Comparison of ENCODE assay signal across 9 mouse cellular contexts in the genomic region with DNA sequence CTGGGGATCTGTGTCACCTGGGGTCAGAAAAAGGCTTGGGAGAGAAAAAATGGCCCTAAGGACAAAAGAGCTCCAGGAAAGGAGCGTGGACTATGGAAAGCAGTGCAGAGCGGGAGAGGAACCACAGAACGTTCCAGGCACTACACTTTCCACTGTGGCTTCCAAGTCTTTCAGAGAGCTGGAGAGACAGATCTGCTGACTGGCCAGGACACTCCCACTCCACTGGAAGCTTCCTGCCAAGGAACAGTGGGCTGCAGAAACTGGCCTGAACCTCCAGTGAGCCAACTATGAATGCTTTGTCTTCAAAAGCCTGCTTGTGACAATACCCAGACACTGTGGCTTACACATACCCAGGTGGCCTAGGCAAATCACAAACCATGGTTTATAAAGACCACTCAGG.
DNase-seq lines count a peak whose midpoint lies in the region; ATAC-seq lines count a peak whose summit lies in the region.
"Had no signal": no experiment of that assay in that cellular context is flagged by ENCODE, and none has a peak within 500 bp of the region (broad histone marks: within the 10 kb centered on the region; RNA-seq: fewer than 3 reads in every experiment).

No protein-coding gene starts in this region.

- peaks cover 6% of the 10 kb centered on the region; the same call in 1 of the 2 replicates for H3K36me3 ChIP-seq in midbrain, embryonic 11.5 days (ENCODE audit: control insufficient read depth, insufficient read depth, low read length)
- H3K36me3 ChIP-seq: liver, embryonic 13.5 days had no signal

- no peak overlapping the region for H3K4me3 ChIP-seq in midbrain, embryonic 11.5 days (ENCODE audit: low read depth, low read length)
- H3K4me3 ChIP-seq: liver, embryonic 13.5 days had no signal

- no peaks in the 10 kb centered on the region for H3K27me3 ChIP-seq in midbrain, embryonic 11.5 days (ENCODE audit: control insufficient read depth, insufficient read depth, low read length)
- H3K27me3 ChIP-seq: liver, embryonic 13.5 days had no signal

- no peaks in the 10 kb centered on the region for H3K4me1 ChIP-seq in midbrain, embryonic 11.5 days (ENCODE audit: control insufficient read depth, insufficient read depth, low read length)
- H3K4me1 ChIP-seq: liver, embryonic 13.5 days had no signal

- no peak overlapping the region for H3K9ac ChIP-seq in midbrain, embryonic 11.5 days (ENCODE audit: low read length)
- H3K9ac ChIP-seq: liver, embryonic 13.5 days had no signal

- no peak overlapping the region for H3K4me2 ChIP-seq in midbrain, embryonic 11.5 days
- H3K4me2 ChIP-seq: liver, embryonic 13.5 days had no signal

- WGBS in midbrain, embryonic 11.5 days: 91% methylated on average over 3 of the region's 3 CpGs

- peak; percentile 31 for DNase-seq in cerebellum, adult 11-12 months
- DNase-seq in cerebellum, postnatal 4 days (ENCODE audit: low spot score in 2 of 2): no peak
- DNase-seq in Muller cell, postnatal 12 days (ENCODE audit: inconsistent ontology term): peak; percentile 79
- DNase-seq in frontal cortex, postnatal 10 days (ENCODE audit: low spot score in 2 of 2): peak; percentile 32 to 42
- DNase-seq in kidney, postnatal 10 days: peak; percentile 62
- DNase-seq in lung, postnatal 10 days: peak; percentile 83
- no peak for DNase-seq in embryo, embryonic 9.5 days (ENCODE audit: extremely low spot score)
- DNase-seq in midbrain, embryonic 11.5 days (ENCODE audit: low spot score, missing footprints): no peak
- DNase-seq: liver, embryonic 13.5 days had no signal

- H3K27ac ChIP-seq in midbrain, embryonic 11.5 days (ENCODE audit: low read depth, low read length): no peak overlapping the region
- H3K27ac ChIP-seq: liver, embryonic 13.5 days had no signal

- H3K9me3 ChIP-seq in midbrain, embryonic 11.5 days (ENCODE audit: control insufficient read depth, low read length): no peaks in the 10 kb centered on the region
- H3K9me3 ChIP-seq: liver, embryonic 13.5 days had no signal

- no peak for ATAC-seq in midbrain, embryonic 11.5 days (ENCODE audit: low FRiP score)

Comparison
In these comparisons a context has a peak if more than half of its experiments do, and no peak if none do; other contexts are left out.
1. DNase-seq: peak in cerebellum, adult 11-12 months (single experiment), Muller cell, postnatal 12 days (single experiment), frontal cortex, postnatal 10 days (2 of 2), kidney, postnatal 10 days (single experiment) and lung, postnatal 10 days (single experiment); none in cerebellum, postnatal 4 days (0 of 2), embryo, embryonic 9.5 days (single experiment) and midbrain, embryonic 11.5 days (single experiment).